20 mouse cellular contexts compared by ENCODE assay signal in genomic region chr10:93892551-93892950, GRCm38 (mm10).
"Had no signal": no experiment of that assay in that cellular context is flagged by ENCODE, and none has a peak within 500 bp of the region (broad histone marks: within the 10 kb centered on the region; RNA-seq: fewer than 3 reads in every experiment).

No protein-coding gene starts in this region.

- H3K27ac ChIP-seq: kidney, postnatal 0 days; layer of hippocampus, adult 2 months; limb, embryonic 10.5 days; limb, embryonic 13.5 days; macrophage; midbrain, embryonic 12.5 days; midbrain, embryonic 15.5 days; neural tube, embryonic 13.5 days; stomach, postnatal 0 days had no signal

- H3K36me3 ChIP-seq: limb, embryonic 13.5 days; midbrain, embryonic 12.5 days; midbrain, embryonic 15.5 days; neural tube, embryonic 13.5 days had no signal

- H3K9ac ChIP-seq: limb, embryonic 13.5 days; lung, embryonic 14.5 days; midbrain, embryonic 12.5 days; midbrain, embryonic 15.5 days; neural tube, embryonic 13.5 days had no signal

- H3K4me3 ChIP-seq: layer of hippocampus, adult 2 months; limb, embryonic 10.5 days; limb, embryonic 13.5 days; midbrain, embryonic 12.5 days; midbrain, embryonic 15.5 days; myocyte; neural tube, embryonic 13.5 days had no signal

- ATAC-seq: intestine, embryonic 16.5 days; lung, postnatal 0 days; midbrain, embryonic 15.5 days had no signal

- H3K9me3 ChIP-seq: limb, embryonic 10.5 days; limb, embryonic 13.5 days; midbrain, embryonic 12.5 days; midbrain, embryonic 15.5 days; neural tube, embryonic 13.5 days had no signal

- DNase-seq: kidney, adult 18-20 months; kidney, postnatal 25 days; layer of hippocampus, adult 9-11 months; lung, embryonic 14.5 days; retina, postnatal 1 day; thymus, adult 2 months; thymus, postnatal 14 days; thymus, postnatal 4 days had no signal

- H3K27me3 ChIP-seq: limb, embryonic 13.5 days; midbrain, embryonic 12.5 days; midbrain, embryonic 15.5 days; neural tube, embryonic 13.5 days had no signal

- H3K4me2 ChIP-seq: limb, embryonic 13.5 days; lung, embryonic 14.5 days; midbrain, embryonic 12.5 days; midbrain, embryonic 15.5 days; neural tube, embryonic 13.5 days had no signal
